Mouse (Mus musculus): ENCODE measurements around the gene Clcn7.

The Clcn7 gene

DNA sequence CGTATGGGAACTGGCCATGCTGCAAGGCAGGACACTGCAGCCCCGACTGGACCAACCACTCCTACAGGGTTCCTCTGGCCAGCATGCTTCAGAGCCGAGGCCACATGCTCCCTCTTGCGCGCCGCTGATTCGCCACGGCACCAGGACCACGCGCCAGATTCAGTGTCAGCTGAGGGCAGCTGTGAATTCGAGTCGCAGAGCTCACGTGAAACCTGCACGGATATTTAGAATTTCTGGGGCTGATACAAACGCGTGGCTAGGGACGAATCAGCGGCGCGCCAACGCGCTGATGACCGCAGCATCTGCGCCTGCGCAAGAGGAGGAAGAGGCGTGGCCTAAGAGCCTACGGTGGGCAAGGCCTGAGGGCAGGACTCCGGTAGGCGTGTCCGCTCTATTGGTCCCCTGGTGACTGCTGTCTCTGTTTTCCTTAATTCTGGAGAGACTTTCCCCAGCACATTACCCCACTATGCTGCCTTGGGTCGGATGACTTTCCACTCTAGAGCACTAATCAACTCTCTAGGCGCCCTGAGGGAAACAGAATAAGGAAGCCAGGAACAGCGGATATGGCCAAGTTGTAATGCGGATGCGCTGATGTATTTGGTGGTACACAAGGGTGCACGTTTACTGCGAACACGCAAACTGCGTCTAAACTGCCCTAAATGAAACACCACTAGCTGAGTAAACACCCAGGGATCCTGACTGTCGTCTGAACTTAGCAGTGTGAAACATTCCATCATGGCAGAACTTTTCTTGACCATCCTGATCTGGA lies 17.3 kb upstream of the Clcn7 start, which contains the start of gene Telo2:
Gene Telo2, minus strand, starts transcription at position 304 of the 769 bp plus-strand sequence.
- no peak; the same call in 1 of the 2 replicates for TF ChIP-seq GATA4 (IDR thresholded peaks at IDR 0.05; ENCODE audit: insufficient replicate concordance, low read length)

DNA sequence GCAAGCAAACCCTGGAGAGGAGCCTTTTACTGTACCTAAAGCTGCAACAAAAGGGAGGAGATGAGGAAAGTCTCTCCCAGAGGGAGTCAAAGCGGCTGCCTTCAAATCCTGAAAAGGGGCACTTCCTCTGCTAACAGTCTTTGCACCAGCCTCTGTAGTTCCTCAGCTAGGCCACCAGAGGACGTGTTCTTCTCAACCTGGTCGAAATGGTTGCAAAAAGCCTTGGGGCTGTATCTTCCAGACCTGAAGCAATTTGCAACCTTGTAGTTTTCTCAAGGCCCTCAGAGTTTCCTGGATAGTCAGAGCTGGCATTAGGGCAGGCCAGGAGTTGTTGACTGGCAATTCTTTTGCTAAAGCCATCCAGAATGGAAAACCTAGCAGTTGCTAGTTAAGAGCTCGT lies 15.9 kb upstream of the Clcn7 start:
- TF ChIP-seq GATA4 (IDR thresholded peaks at IDR 0.05; ENCODE audit: insufficient replicate concordance, low read length), result no peak

DNA sequence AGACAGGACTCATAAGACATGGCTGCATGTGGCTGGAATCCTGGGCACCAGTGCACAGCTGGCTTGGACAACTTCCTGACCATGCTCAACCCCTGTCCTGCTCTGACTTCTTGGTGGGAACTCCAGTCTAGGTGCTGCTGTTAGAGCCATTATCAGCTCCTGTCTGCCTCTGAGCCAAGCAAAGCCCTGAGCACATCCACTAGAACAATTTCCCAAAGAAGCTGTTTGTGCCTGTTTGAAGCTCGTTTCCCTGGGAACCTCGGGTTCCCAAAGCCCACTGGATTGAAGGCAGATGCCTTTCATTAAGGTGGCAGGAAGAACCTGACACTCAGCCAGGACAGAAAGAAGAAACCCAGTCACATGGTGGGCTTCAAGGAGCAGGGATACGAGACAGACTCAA lies 12.8 kb upstream of the Clcn7 start, which contains the start of gene Ptx4:
Gene Ptx4, plus strand, starts transcription at position 355 of the 400 bp plus-strand sequence.
- TF ChIP-seq GATA4 (IDR thresholded peaks at IDR 0.05; ENCODE audit: insufficient replicate concordance, low read length), result no peak

GRCm38 (mm10) chr17:25123979-25124378 lies 9.2 kb upstream of the Clcn7 start:
- no peak for TF ChIP-seq GATA4 (IDR thresholded peaks at IDR 0.05; ENCODE audit: insufficient replicate concordance, low read length)

GRCm38 (mm10) chr17:25127079-25127478 lies 6.1 kb upstream of the Clcn7 start:
- no peak for TF ChIP-seq GATA4 (IDR thresholded peaks at IDR 0.05; ENCODE audit: insufficient replicate concordance, low read length)

- TF ChIP-seq GATA4 (IDR thresholded peaks at IDR 0.05; ENCODE audit: insufficient replicate concordance, low read length), result no peak
Observed at GRCm38 (mm10) chr17:25127681-25128080, 5.5 kb upstream of the Clcn7 start.

- no peak for TF ChIP-seq GATA4 (IDR thresholded peaks at IDR 0.05; ENCODE audit: insufficient replicate concordance, low read length)
Observed at GRCm38 (mm10) chr17:25130060-25130459, 3.1 kb upstream of the Clcn7 start.

GRCm38 (mm10) chr17:25135622-25136021 lies 2.4 kb downstream of the Clcn7 start:
- no peak for TF ChIP-seq GATA4 (IDR thresholded peaks at IDR 0.05; ENCODE audit: insufficient replicate concordance, low read length)

DNA sequence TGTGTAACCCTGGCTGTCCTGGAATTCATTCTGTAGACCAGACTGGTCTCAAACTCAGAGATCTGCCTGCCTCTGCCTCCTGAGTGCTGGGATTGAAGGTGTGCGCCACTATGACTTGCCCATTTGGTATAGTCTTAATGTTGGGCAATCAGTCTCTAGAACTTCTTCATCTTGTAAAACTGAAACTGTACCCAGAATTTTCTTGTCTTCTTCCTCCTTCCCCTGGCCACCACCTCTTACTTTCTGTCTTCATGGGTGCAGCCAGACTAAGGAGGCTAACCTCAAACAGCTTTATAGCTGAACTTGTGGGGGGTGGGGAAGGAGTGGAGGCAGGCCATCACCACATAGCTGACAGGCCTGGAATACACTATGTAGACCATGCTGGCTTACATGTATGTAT lies 5.6 kb downstream of the Clcn7 start:
- TF ChIP-seq GATA4 (IDR thresholded peaks at IDR 0.05; ENCODE audit: insufficient replicate concordance, low read length), result no peak

GRCm38 (mm10) chr17:25139960-25140359 lies 6.8 kb downstream of the Clcn7 start:
- no peak for TF ChIP-seq GATA4 (IDR thresholded peaks at IDR 0.05; ENCODE audit: insufficient replicate concordance, low read length)

DNA sequence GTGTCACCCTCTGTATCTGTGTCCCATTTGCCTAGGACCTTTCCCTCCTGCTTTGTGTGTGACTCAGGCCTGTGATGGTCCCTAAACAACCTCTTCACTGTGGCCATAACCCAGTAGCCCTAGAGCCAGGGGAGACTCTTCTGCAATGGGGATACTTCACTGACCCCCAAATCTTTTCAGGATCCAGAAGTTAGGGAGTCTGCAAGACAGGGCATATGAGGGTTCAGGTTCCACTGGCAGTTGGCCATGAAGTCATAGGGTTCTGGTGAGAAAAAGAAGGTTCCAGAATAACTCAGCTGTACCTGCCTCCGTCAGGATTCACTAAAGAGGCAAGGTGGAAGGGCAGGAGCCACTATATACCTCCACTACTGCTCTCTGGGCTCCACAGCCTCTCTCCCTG lies 29.0 kb downstream of the Clcn7 start, which contains the start of gene Ccdc154:
Gene Ccdc154, plus strand, starts transcription at position 301 of the 400 bp plus-strand sequence.
- TF ChIP-seq GATA4 (IDR thresholded peaks at IDR 0.05; ENCODE audit: insufficient replicate concordance, low read length), result no peak

- TF ChIP-seq GATA4 (IDR thresholded peaks at IDR 0.05; ENCODE audit: insufficient replicate concordance, low read length), result no peak
Observed at GRCm38 (mm10) chr17:25163387-25163786, 30.2 kb downstream of the Clcn7 start.

GRCm38 (mm10) chr17:25164770-25165169 lies 31.6 kb downstream of the Clcn7 start:
- no peak for TF ChIP-seq GATA4 (IDR thresholded peaks at IDR 0.05; ENCODE audit: insufficient replicate concordance, low read length)

DNA sequence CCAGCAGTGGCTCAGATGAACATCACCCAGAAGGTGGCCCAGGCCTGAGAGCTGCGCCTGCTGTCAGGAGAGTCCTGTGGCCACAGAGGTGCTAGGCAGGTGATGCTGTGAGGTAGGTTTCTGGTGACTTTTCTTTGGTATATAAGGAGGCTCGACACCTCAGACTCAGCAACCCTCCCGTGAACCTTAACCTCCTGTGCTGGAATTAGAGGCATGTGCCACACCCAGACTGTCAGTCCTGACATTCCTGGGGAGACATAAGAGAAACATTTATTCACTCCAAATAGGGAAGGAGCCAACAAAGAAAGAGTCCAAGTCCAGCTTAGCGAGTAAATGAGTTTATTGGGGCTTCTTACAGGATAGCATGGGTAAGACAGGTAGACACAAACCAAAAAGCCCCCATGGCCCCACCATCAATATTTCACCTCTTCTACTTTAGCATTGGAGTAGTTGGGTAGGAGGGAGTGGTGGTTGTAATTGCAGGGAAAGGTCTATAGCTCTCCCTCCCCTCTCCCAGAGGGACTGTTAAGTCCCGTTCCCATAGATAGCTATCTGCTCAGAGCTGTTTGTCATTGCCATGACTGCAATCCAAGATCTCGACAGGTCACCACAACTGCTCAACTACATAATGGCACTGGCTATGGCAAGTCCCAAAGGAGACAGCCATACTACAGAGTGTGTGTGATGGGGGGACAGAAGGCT lies 32.9 kb downstream of the Clcn7 start:
- TF ChIP-seq GATA4 (IDR thresholded peaks at IDR 0.05; ENCODE audit: insufficient replicate concordance, low read length), result no peak

DNA sequence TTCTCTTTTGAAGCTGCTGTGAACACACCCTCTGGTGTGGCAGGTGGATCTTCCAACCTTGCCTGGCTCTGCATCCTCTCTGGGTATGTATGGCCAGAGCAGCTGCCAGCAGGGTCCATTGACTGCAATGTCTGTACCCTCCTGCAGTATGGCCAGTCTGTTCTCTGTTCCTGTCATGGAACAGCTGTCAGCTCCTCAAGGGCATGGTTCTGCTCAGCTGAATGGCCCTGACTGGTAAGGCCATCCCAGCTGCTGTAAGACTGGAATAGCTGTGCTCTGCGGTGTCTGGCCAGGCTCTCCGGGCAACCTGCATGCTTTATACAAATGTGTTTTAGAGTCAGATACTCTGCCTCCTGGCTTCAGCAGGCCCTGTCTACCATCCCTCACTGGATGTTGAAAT lies 36.5 kb downstream of the Clcn7 start:
- no peak for TF ChIP-seq GATA4 (IDR thresholded peaks at IDR 0.05; ENCODE audit: insufficient replicate concordance, low read length)

GRCm38 (mm10) chr17:25172558-25172957 lies 39.4 kb downstream of the Clcn7 start:
- TF ChIP-seq GATA4 (IDR thresholded peaks at IDR 0.05; ENCODE audit: insufficient replicate concordance, low read length), result no peak
